Mouse (Mus musculus) stomach, postnatal 0 days (tissue): ENCODE measurements around the gene Gatb. TPM values are rescaled to one million over a fixed set of nuclear protein-coding genes. Genes with fewer than 3 reads are reported as not detected.
A peak's percentile ranks its signal among the peaks of the same experiment; 100 is the strongest.

ENCODE experiments used
- ATAC-seq: fragments of 200-750 bp; cut with Nextera tagmentation; 2 replicates; pipeline ENCODE4 v1.8.0; 2017; ENCODE audit not compliant: low FRiP score, low TSS enrichment
- DNase-seq: peaks from one replicate; pipeline ENCODE4 v3.0.0-alpha.2; 2016; ENCODE audit warnings: low spot score
- H3K27ac ChIP-seq: fragments of 300-500 bp; sonication (generic); replicated peaks from 2 replicates; pipeline ENCODE4 v1.5.1; 2014; ENCODE audit warnings: mild to moderate bottlenecking, control low read depth
- H3K27me3 ChIP-seq: fragments of 300-500 bp; sonication (generic); 2 replicates; pipeline ENCODE4 v1.6.1; 2014; ENCODE audit warnings: low read length; ENCODE audit not compliant: control insufficient read depth, insufficient read depth
- H3K36me3 ChIP-seq: fragments of 300-500 bp; sonication (generic); 2 replicates; pipeline ENCODE4 v1.6.1; 2014; ENCODE audit warnings: low read length, mixed read lengths; ENCODE audit not compliant: control insufficient read depth, insufficient read depth
- H3K4me1 ChIP-seq: fragments of 300-500 bp; sonication (generic); replicated peaks from 2 replicates; pipeline ENCODE4 v1.6.1; 2014; ENCODE audit warnings: antibody characterized with exemption; ENCODE audit not compliant: control insufficient read depth, insufficient read depth
- H3K4me2 ChIP-seq: fragments of 300-500 bp; sonication (generic); replicated peaks from 2 replicates; pipeline ENCODE4 v1.6.1; 2014; ENCODE audit warnings: low read depth, mild to moderate bottlenecking, control low read depth, moderate library complexity
- H3K4me3 ChIP-seq: fragments of 300-500 bp; sonication (generic); 2 replicates; pipeline ENCODE4 v1.5.1; 2014; ENCODE audit warnings: low read depth, low read length, control low read depth
- H3K9ac ChIP-seq: fragments of 300-500 bp; sonication (generic); 2 replicates; pipeline ENCODE4 v1.6.1; 2014; ENCODE audit warnings: mild to moderate bottlenecking, low read length, control low read depth, mixed read lengths
- H3K9me3 ChIP-seq: fragments of 300-500 bp; sonication (generic); 2 replicates; pipeline ENCODE4 v1.6.1; 2016; ENCODE audit warnings: low read length; ENCODE audit not compliant: control insufficient read depth
- CTCF ChIP-seq: IDR thresholded peaks from 2 replicates; pipeline ENCODE4 v1.5.1; 2016; ENCODE audit warnings: antibody characterized with exemption, low read depth, mild to moderate bottlenecking, moderate library complexity
- EP300 ChIP-seq: optimal IDR thresholded peaks from 2 replicates; pipeline ENCODE3; 2016; ENCODE audit warnings: antibody characterized with exemption
- WGBS: fragments of 180-500 bp; shearing (Covaris S2); extraction: QIAGEN DNeasy Blood & Tissue Kit; methylation state at CpG from one replicate; pipeline ENCODE4 v1.1.7; 2014; 5-methylcytosine and 5-hydroxymethylcytosine counted together
- polyA plus RNA-seq: library from polyadenylated mRNA; unstranded; fragments of >200 nt; fragmentation: Nextera tagmentation; extraction: Ambion mirVana; gene quantifications from 2 replicates; pipeline ENCODE4 v1.2.1, GENCODE M21; 2015

Gatb gene
- polyA plus RNA-seq, 1 experiment from 2014 or later, result 14.3 TPM

- Histone ChIP-seq H3K9me3 (no peaks in the 10 kb centered on the region), H3K9ac (no peak overlapping the region), H3K4me3 (no peak overlapping the region), H3K4me2 (no peak overlapping the region), H3K4me1 (no peaks in the 10 kb centered on the region), H3K36me3 (no peaks in the 10 kb centered on the region), H3K27ac (no peak overlapping the region), H3K27me3 (no peaks in the 10 kb centered on the region)
- ATAC-seq, result no peak
- TF ChIP-seq CTCF (no peak), EP300 (no peak)
- no peak for DNase-seq
- WGBS, result 65% methylated on average over 3 of the region's 3 CpGs
These were observed 104.0 kb downstream of the Gatb start for GRCm38 (mm10) chr3:85677952-85678351.

DNA sequence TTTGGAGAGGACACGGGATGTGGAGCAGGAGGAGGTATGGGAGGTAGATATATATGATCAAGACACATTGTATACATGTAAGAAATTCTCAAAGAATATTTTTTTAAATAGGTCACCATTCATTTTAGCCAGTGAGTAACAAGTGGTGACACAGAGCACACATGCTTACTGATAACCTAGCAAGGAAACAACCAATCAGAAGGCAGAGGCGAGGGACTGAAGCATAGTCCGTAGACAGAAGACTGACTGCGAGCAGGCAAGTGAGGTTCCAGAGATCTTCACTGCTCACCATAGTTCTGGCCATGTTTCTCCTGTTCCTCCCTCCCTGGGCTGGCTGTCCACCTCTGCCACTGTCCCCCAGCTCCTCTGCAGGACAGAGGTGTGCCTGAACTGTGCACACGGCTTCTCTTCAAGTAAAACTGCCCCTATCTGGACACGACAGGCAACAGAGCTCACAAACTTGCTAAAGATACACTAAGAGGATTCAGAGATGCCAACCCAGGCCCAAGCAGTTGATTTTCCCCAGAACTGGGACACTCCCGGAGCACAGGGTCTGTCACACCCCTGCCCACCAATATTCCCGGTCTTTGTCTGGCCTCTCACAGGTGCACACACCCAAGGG is 105.5 kb downstream of the Gatb start:
- ATAC-seq (0 out of 2 replicates have a peak, but pooled peaks have one; percentile 60), DNase-seq (no peak)
- H3K27ac ChIP-seq, result no peak overlapping the region
- no peaks in the 10 kb centered on the region for H3K36me3 ChIP-seq
- H3K4me1 ChIP-seq, result no peaks in the 10 kb centered on the region
- H3K27me3 ChIP-seq, result no peaks in the 10 kb centered on the region
- no peaks in the 10 kb centered on the region for H3K9me3 ChIP-seq
- H3K4me2 ChIP-seq, result no peak overlapping the region
- no peak overlapping the region for H3K4me3 ChIP-seq
- TF ChIP-seq CTCF (no peak), EP300 (no peak)
- 71% methylated on average over 8 of the region's 8 CpGs for WGBS
- H3K9ac ChIP-seq, result no peak overlapping the region

DNA sequence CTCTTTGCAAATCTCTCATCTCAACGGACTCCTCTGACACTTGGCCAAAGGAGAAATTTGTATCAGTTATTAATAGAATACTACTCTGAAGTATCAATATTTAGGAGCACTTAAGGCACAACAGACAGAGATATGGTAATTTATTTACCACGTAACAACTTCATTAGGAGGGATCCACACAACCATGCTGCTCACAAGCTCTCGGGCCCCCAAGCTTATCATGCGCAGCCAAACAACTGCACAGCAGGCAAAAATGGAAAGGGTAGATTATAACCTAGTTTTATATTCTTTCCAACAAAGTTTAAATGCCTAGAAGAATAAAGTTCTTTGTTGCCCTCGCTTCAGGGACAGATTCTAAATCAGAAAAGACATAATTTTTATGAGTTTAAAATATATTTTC is 106.0 kb downstream of the Gatb start:
- Histone ChIP-seq H3K27me3 (no peaks in the 10 kb centered on the region), H3K9ac (no peak overlapping the region), H3K4me1 (no peaks in the 10 kb centered on the region), H3K9me3 (no peaks in the 10 kb centered on the region), H3K4me3 (no peak overlapping the region), H3K27ac (no peak overlapping the region), H3K36me3 (no peaks in the 10 kb centered on the region), H3K4me2 (no peak overlapping the region)
- ATAC-seq (no peak), DNase-seq (no peak)
- WGBS, result 89% methylated on average over 5 of the region's 5 CpGs
- TF ChIP-seq EP300 (no peak), CTCF (no peak)

- H3K4me2 ChIP-seq, result no peak overlapping the region
- DNase-seq, result no peak
- H3K9ac ChIP-seq, result no peak overlapping the region
- no peaks in the 10 kb centered on the region for H3K36me3 ChIP-seq
- no peak overlapping the region for H3K27ac ChIP-seq
- 68% methylated on average over 7 of the region's 7 CpGs for WGBS
- ATAC-seq, result no peak
- no peak for TF ChIP-seq EP300
- no peak for TF ChIP-seq CTCF
- H3K4me1 ChIP-seq, result no peaks in the 10 kb centered on the region
- no peaks in the 10 kb centered on the region for H3K9me3 ChIP-seq
- H3K27me3 ChIP-seq, result no peaks in the 10 kb centered on the region
- H3K4me3 ChIP-seq, result no peak overlapping the region
These were observed 107.2 kb downstream of the Gatb start for GRCm38 (mm10) chr3:85681136-85681535.

GRCm38 (mm10) chr3:85683618-85684017 is 109.7 kb downstream of the Gatb start:
- DNase-seq (no peak), ATAC-seq (no peak)
- H3K4me1 ChIP-seq, result no peaks in the 10 kb centered on the region
- 82% methylated on average over 5 of the region's 5 CpGs for WGBS
- no peaks in the 10 kb centered on the region for H3K36me3 ChIP-seq
- H3K27me3 ChIP-seq, result no peaks in the 10 kb centered on the region
- no peak for TF ChIP-seq CTCF
- no peak for TF ChIP-seq EP300
- H3K4me3 ChIP-seq, result no peak overlapping the region
- no peak overlapping the region for H3K27ac ChIP-seq
- H3K9me3 ChIP-seq, result no peaks in the 10 kb centered on the region
- H3K4me2 ChIP-seq, result no peak overlapping the region
- no peak overlapping the region for H3K9ac ChIP-seq

- no peak for DNase-seq
These were observed 111.4 kb downstream of the Gatb start for GRCm38 (mm10) chr3:85685271-85685670.

More at GRCm38 (mm10) chr3:85685271-85685670, 111.4 kb downstream of the Gatb start:
- H3K4me2 ChIP-seq, result no peak overlapping the region
- no peak for ATAC-seq
- H3K27ac ChIP-seq, result no peak overlapping the region
- 84% methylated on average over 8 of the region's 8 CpGs for WGBS
- H3K4me3 ChIP-seq, result no peak overlapping the region
- TF ChIP-seq EP300, result no peak
- no peak for TF ChIP-seq CTCF
- no peaks in the 10 kb centered on the region for H3K9me3 ChIP-seq
- no peak overlapping the region for H3K9ac ChIP-seq
- H3K27me3 ChIP-seq, result no peaks in the 10 kb centered on the region
- H3K36me3 ChIP-seq, result no peaks in the 10 kb centered on the region
- no peaks in the 10 kb centered on the region for H3K4me1 ChIP-seq
